23 mouse cellular contexts compared by ENCODE assay signal in genomic region chr9:67627196-67627595, GRCm38 (mm10).
DNase-seq lines count a peak whose midpoint lies in the region; TF ChIP-seq lines count a peak whose summit lies in the region.
"Had no signal": no experiment of that assay in that cellular context is flagged by ENCODE, and none has a peak within 500 bp of the region (broad histone marks: within the 10 kb centered on the region; RNA-seq: fewer than 3 reads in every experiment).

No protein-coding gene starts in this region.

- TF ChIP-seq POLR2A in kidney, adult 2 months (IDR thresholded peaks at IDR 0.05; ENCODE audit: low read depth, low read length): no peak
- no peak for TF ChIP-seq POLR2A in embryonic fibroblast, embryonic 13.5 days (IDR thresholded peaks at IDR 0.05; ENCODE audit: low read depth, low read length)

- DNase-seq in kidney, adult 2 months: peak; percentile 73
- no peak for DNase-seq in kidney, adult 9 months
- DNase-seq in kidney, postnatal 14 days: peak; percentile 64
- DNase-seq in kidney, adult 8-10 months: no peak
- DNase-seq in layer of hippocampus, adult 11-12 months (ENCODE audit: low spot score): no peak
- DNase-seq: adrenal gland, adult 8-10 months; adrenal gland, postnatal 14 days; adrenal gland, postnatal 36 days; B cell, adult 2 months; cerebellum, adult 11-12 months; cerebellum, adult 2 months; cerebellum, adult 9-10 months; cerebellum, postnatal 10 days; cerebellum, postnatal 25 days had no signal

- peaks cover 16% of the 10 kb centered on the region; the same call in 1 of the 2 replicates for H3K4me1 ChIP-seq in kidney, adult 2 months (ENCODE audit: control insufficient read depth, insufficient read depth, low read length)
- peaks cover 11% of the 10 kb centered on the region for H3K4me1 ChIP-seq in embryonic fibroblast, embryonic 13.5 days (ENCODE audit: control insufficient read depth, insufficient read depth, low read length)

- no peak for TF ChIP-seq CTCF in kidney, adult 2 months (conservative IDR thresholded peaks at IDR 0.05; ENCODE audit: insufficient read depth, insufficient read length, low read depth, low read length)
- TF ChIP-seq CTCF in embryonic fibroblast, embryonic 13.5 days (IDR thresholded peaks at IDR 0.05; ENCODE audit: borderline replicate concordance, insufficient read depth, low read length): no peak

- no peak overlapping the region for H3K4me3 ChIP-seq in kidney, adult 2 months (ENCODE audit: insufficient read depth, low read depth, low read length)
- H3K4me3 ChIP-seq in embryonic fibroblast, embryonic 13.5 days (ENCODE audit: insufficient read depth, low read length): no peak overlapping the region
- H3K4me3 ChIP-seq: embryonic facial prominence, embryonic 10.5 days; embryonic facial prominence, embryonic 12.5 days; erythroblast, embryonic 14.5 days; forebrain, embryonic 10.5 days; forebrain, embryonic 12.5 days had no signal

- 51% methylated on average over 2 of the region's 2 CpGs for WGBS in kidney, adult 2 months

- peak overlapping the region; percentile 87 for H3K27ac ChIP-seq in kidney, adult 2 months (ENCODE audit: insufficient read depth, low read depth, low read length)
- peak overlapping the region; percentile 4; the same call in 1 of the 2 replicates for H3K27ac ChIP-seq in embryonic fibroblast, embryonic 13.5 days (ENCODE audit: insufficient read depth, low read length)
- H3K27ac ChIP-seq: embryonic facial prominence, embryonic 10.5 days; embryonic facial prominence, embryonic 12.5 days; forebrain, embryonic 10.5 days; forebrain, embryonic 12.5 days had no signal

- H3K36me3 ChIP-seq in kidney, adult 2 months (ENCODE audit: control insufficient read depth, insufficient read depth, low read length): no peaks in the 10 kb centered on the region
- H3K36me3 ChIP-seq: embryonic facial prominence, embryonic 10.5 days; embryonic facial prominence, embryonic 12.5 days; forebrain, embryonic 10.5 days; forebrain, embryonic 12.5 days; G1E had no signal

- no peaks in the 10 kb centered on the region for H3K27me3 ChIP-seq in kidney, adult 2 months (replicated peaks; ENCODE audit: control insufficient read depth, insufficient read depth, low read length)
- H3K27me3 ChIP-seq: CH12.LX; embryonic facial prominence, embryonic 12.5 days; Patski had no signal

Comparison
In these comparisons a context has a peak if more than half of its experiments do, and no peak if none do; other contexts are left out.
1. DNase-seq: peak in kidney, adult 2 months (single experiment) and kidney, postnatal 14 days (single experiment); none in kidney, adult 9 months (single experiment), kidney, adult 8-10 months (0 of 2) and layer of hippocampus, adult 11-12 months (single experiment).